Mouse (Mus musculus): Measurements from ENCODE around the gene Gm17087. TPM values are rescaled to one million over a fixed set of nuclear protein-coding genes. Genes with fewer than 3 reads are reported as not detected.

The Gm17087 gene
- total and polyA plus RNA-seq, 3 experiments, result 0.17 TPM; not detected in 2

DNA sequence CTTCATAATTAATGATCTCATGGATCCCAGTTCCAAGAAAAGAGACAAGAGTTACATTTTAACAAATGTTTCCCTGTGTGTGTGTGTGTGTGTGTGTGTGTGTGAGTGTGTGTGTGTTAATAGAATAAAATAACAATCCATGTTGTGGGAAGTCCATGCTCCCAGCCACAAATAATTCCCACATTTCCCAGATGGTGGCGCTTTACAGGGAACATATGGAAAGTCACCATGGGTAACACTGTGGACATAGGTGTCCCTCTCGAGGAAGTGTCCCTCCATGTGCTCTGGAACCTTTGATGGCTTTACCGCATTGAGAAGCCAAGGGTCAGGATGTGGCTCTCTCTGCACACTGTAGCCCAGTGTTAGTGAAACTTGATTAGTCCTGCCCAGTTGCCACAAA lies 38.1 kb downstream of the Gm17087 start:
- DNase-seq (ENCODE audit: low read depth, low spot score), result no peak
- Histone ChIP-seq H3K4me1 (ENCODE audit: control insufficient read depth in 1 of 2, insufficient read depth in 2 of 2, low read length in 2 of 2) (no peaks in the 10 kb centered on the region), H3K4me3 (ENCODE audit: control insufficient read depth in 1 of 2, insufficient read depth in 1 of 2, low read depth in 2 of 2, low read length in 2 of 2) (no peak overlapping the region), H3K27me3 (ENCODE audit: control insufficient read depth in 1 of 2, insufficient read depth in 2 of 2, low read length in 2 of 2) (no peaks in the 10 kb centered on the region), H3K36me3 (ENCODE audit: control insufficient read depth in 1 of 2, insufficient read depth in 2 of 2, low read length in 2 of 2) (no peaks in the 10 kb centered on the region), H3K9me3 (replicated peaks; ENCODE audit: insufficient read depth, low read length) (no peaks in the 10 kb centered on the region), H3K9ac (ENCODE audit: control insufficient read depth, low read depth, low read length, poor library complexity, severe bottlenecking) (no peak overlapping the region), H3K79me2 (ENCODE audit: control insufficient read depth, insufficient read depth, low read length, poor library complexity) (no peaks in the 10 kb centered on the region), H3K27ac (ENCODE audit: control insufficient read depth, low read depth, low read length) (no peak overlapping the region)
- TF ChIP-seq ZMIZ1 (IDR thresholded peaks at IDR 0.05; ENCODE audit: low read depth, low read length), result no peak
- no peak for TF ChIP-seq ZC3H11A (IDR thresholded peaks at IDR 0.05; ENCODE audit: low read depth, low read length)
- TF ChIP-seq ZKSCAN1 (IDR thresholded peaks at IDR 0.05; ENCODE audit: low read depth, low read length), result no peak
- no peak for TF ChIP-seq MYC (IDR thresholded peaks at IDR 0.05; ENCODE audit: low read depth, low read length)
- TF ChIP-seq POLR2AphosphoS2 (IDR thresholded peaks at IDR 0.05; ENCODE audit: low read length), result no peak
- TF ChIP-seq JUND (IDR thresholded peaks at IDR 0.05; ENCODE audit: low read depth, low read length), result no peak
- TF ChIP-seq UBTF (IDR thresholded peaks at IDR 0.05; ENCODE audit: borderline replicate concordance, insufficient read depth, low read depth, low read length), result no peak
- TF ChIP-seq CHD1 (IDR thresholded peaks at IDR 0.05; ENCODE audit: low read depth, low read length), result no peak
- TF ChIP-seq NRF1 (IDR thresholded peaks at IDR 0.05; ENCODE audit: insufficient read depth, low read depth, low read length, poor library complexity, severe bottlenecking), result no peak
- no peak for TF ChIP-seq RAD21 (IDR thresholded peaks at IDR 0.05; ENCODE audit: low read depth, low read length)
- no peak for TF ChIP-seq ZNF384 (IDR thresholded peaks at IDR 0.05; ENCODE audit: low read depth, low read length)
- no peak for TF ChIP-seq MXI1 (IDR thresholded peaks at IDR 0.05; ENCODE audit: low read depth, low read length)
- no peak for TF ChIP-seq KAT2A (conservative IDR thresholded peaks at IDR 0.05; ENCODE audit: low read depth, low read length)
- no peak for TF ChIP-seq POLR2A (IDR thresholded peaks at IDR 0.05; ENCODE audit: control insufficient read depth in 1 of 2, insufficient read depth in 1 of 2, low read depth in 1 of 2, low read length in 2 of 2, poor library complexity in 1 of 2)

DNA sequence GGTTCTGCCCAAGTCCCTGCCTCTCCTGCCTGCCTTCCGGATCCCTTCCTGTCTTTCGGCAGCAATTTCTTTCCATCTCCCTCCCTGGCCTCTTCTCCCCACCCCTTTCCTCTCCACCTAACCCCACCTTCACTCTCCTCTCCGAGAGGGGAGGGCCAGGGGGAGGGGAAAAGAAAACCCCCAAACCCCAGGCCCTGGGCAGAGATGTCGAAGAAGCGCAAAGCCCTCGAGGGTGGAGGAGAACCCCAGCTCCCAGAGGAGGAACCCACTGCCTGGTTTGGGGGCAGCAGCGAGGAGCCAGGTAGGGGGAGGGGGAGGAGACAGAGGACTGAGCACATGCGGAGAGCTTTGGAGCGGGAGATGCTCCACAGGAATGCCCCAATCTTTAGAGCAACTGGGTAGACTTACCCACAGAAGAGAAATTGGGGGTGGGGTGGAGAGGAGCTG lies 39.9 kb downstream of the Gm17087 start:
- Histone ChIP-seq H3K9ac (ENCODE audit: control insufficient read depth, low read depth, low read length, poor library complexity, severe bottlenecking) (no peak overlapping the region), H3K27ac (ENCODE audit: control insufficient read depth, low read depth, low read length) (no peak overlapping the region), H3K4me3 (ENCODE audit: control insufficient read depth in 1 of 2, insufficient read depth in 1 of 2, low read depth in 2 of 2, low read length in 2 of 2) (no peak overlapping the region), H3K4me1 (ENCODE audit: control insufficient read depth in 1 of 2, insufficient read depth in 2 of 2, low read length in 2 of 2) (no peaks in the 10 kb centered on the region), H3K27me3 (ENCODE audit: control insufficient read depth in 1 of 2, insufficient read depth in 2 of 2, low read length in 2 of 2) (no peaks in the 10 kb centered on the region), H3K9me3 (replicated peaks; ENCODE audit: insufficient read depth, low read length) (no peaks in the 10 kb centered on the region), H3K79me2 (ENCODE audit: control insufficient read depth, insufficient read depth, low read length, poor library complexity) (no peaks in the 10 kb centered on the region), H3K36me3 (ENCODE audit: control insufficient read depth in 1 of 2, insufficient read depth in 2 of 2, low read length in 2 of 2) (no peaks in the 10 kb centered on the region)
- no peak for TF ChIP-seq BHLHE40 (IDR thresholded peaks at IDR 0.05; ENCODE audit: borderline replicate concordance, low read depth, low read length)
- no peak for TF ChIP-seq MYB (IDR thresholded peaks at IDR 0.05; ENCODE audit: low read depth, low read length)
- no peak for TF ChIP-seq NRF1 (IDR thresholded peaks at IDR 0.05; ENCODE audit: insufficient read depth, low read depth, low read length, poor library complexity, severe bottlenecking)
- no peak for TF ChIP-seq POLR2AphosphoS5 (IDR thresholded peaks at IDR 0.05; ENCODE audit: borderline replicate concordance, low read depth, low read length)
- TF ChIP-seq MAZ (IDR thresholded peaks at IDR 0.05; ENCODE audit: low read depth, low read length), result no peak
- no peak for TF ChIP-seq MAFK (IDR thresholded peaks at IDR 0.05; ENCODE audit: borderline replicate concordance, low read depth, low read length)
- TF ChIP-seq ZNF384 (IDR thresholded peaks at IDR 0.05; ENCODE audit: low read depth, low read length), result no peak
- no peak for TF ChIP-seq UBTF (IDR thresholded peaks at IDR 0.05; ENCODE audit: borderline replicate concordance, insufficient read depth, low read depth, low read length)
- no peak for TF ChIP-seq NELFE (IDR thresholded peaks at IDR 0.05; ENCODE audit: low read depth, low read length)
- no peak for DNase-seq (ENCODE audit: low read depth, low spot score)

Data from MEL (cell line).